Mouse (Mus musculus) CH12.LX (cell line): ENCODE data around the gene Myo5a. TPM values are rescaled to one million over a fixed set of nuclear protein-coding genes. Genes with fewer than 3 reads are reported as not detected.

Experiments
- DNase-seq: peaks from one replicate; pipeline ENCODE4 v3.0.0-alpha.2; 2013; ENCODE audit errors: extremely low read depth
- H3K27ac ChIP-seq: 2 replicates; pipeline ENCODE4 v1.5.1; 2012; ENCODE audit warnings: low read depth, mild to moderate bottlenecking, control low read depth, moderate library complexity; ENCODE audit not compliant: insufficient read depth
- H3K27me3 ChIP-seq: replicated peaks from 2 replicates; pipeline ENCODE3; 2012; ENCODE audit warnings: inconsistent platforms
- H3K36me3 ChIP-seq, 2 experiments: replicated peaks in 1 of 2; 2 replicates each; pipeline versions ENCODE3 to v1.6.1; 2012; ENCODE audit warnings: inconsistent platforms in 1 of 2, low read length in 1 of 2, mild to moderate bottlenecking in 1 of 2, mixed read lengths in 1 of 2, moderate library complexity in 1 of 2; ENCODE audit not compliant: control insufficient read depth in 1 of 2, insufficient read depth in 1 of 2
- H3K4me1 ChIP-seq, 2 experiments: 2 replicates each; pipeline ENCODE4 v1.6.1; 2012; ENCODE audit warnings: inconsistent platforms in 1 of 2, moderate library complexity in 1 of 2; ENCODE audit not compliant: insufficient read depth in 2 of 2, control insufficient read depth in 1 of 2
- H3K4me2 ChIP-seq: 2 replicates; pipeline ENCODE4 v1.6.1; 2012; ENCODE audit warnings: low read depth, mild to moderate bottlenecking, control low read depth; ENCODE audit not compliant: poor library complexity, insufficient read depth, severe bottlenecking
- H3K4me3 ChIP-seq, 3 experiments: fragments of 150-350 bp in 1 of 3; sonication (generic) in 1 of 3; replicated peaks in 1 of 3; 2 replicates each; pipeline versions ENCODE3 to v1.5.1; 2011 to 2012; ENCODE audit warnings: low read depth in 2 of 3, low read length in 2 of 3, mild to moderate bottlenecking in 2 of 3, moderate library complexity in 2 of 3, control low read depth in 1 of 3, improper control_type of control experiment in 1 of 3, inconsistent platforms in 1 of 3, mixed read lengths in 1 of 3; ENCODE audit not compliant: poor library complexity in 1 of 3
- H3K79me2 ChIP-seq: replicated peaks from 2 replicates; pipeline ENCODE4 v1.6.1; 2012; ENCODE audit warnings: mild to moderate bottlenecking, moderate library complexity; ENCODE audit not compliant: control insufficient read depth, poor library complexity, insufficient read depth, severe bottlenecking; ENCODE audit errors: extremely low read depth
- H3K9ac ChIP-seq: 2 replicates; pipeline ENCODE4 v1.6.1; 2012; ENCODE audit warnings: low read depth, mild to moderate bottlenecking, control low read depth, moderate library complexity; ENCODE audit not compliant: insufficient read depth
- H3K9me3 ChIP-seq: replicated peaks from 2 replicates; pipeline ENCODE3; 2012; ENCODE audit warnings: low read length, inconsistent platforms, mixed read lengths
- BHLHE40 ChIP-seq: IDR thresholded peaks from 2 replicates; pipeline ENCODE4 v1.6.1; 2011; ENCODE audit warnings: mild to moderate bottlenecking, low read depth, low read length, improper control_type of control experiment
- E2F4 ChIP-seq: IDR thresholded peaks from 2 replicates; pipeline ENCODE4 v1.6.1; 2011; ENCODE audit warnings: low read depth, low read length, improper control_type of control experiment; ENCODE audit not compliant: insufficient replicate concordance
- EP300 ChIP-seq: IDR thresholded peaks from 2 replicates; pipeline ENCODE4 v1.6.1; 2011; ENCODE audit warnings: low read length, improper control_type of control experiment
- ETS1 ChIP-seq: conservative IDR thresholded peaks from 2 replicates; pipeline ENCODE4 v1.6.1; 2012; ENCODE audit warnings: low read depth, mild to moderate bottlenecking, inconsistent platforms, low read length, improper control_type of control experiment, moderate library complexity
- GABPA ChIP-seq: IDR thresholded peaks from 2 replicates; pipeline ENCODE4 v1.6.1; 2012; ENCODE audit warnings: low read depth, low read length, improper control_type of control experiment, inconsistent platforms; ENCODE audit not compliant: insufficient replicate concordance
- JUND ChIP-seq: conservative IDR thresholded peaks from 2 replicates; pipeline ENCODE4 v1.6.1; 2011; ENCODE audit warnings: low read depth, low read length, improper control_type of control experiment
- MAX ChIP-seq: IDR thresholded peaks from 2 replicates; pipeline ENCODE4 v1.6.1; 2011; ENCODE audit warnings: low read length, improper control_type of control experiment
- MEF2A ChIP-seq: IDR thresholded peaks from 2 replicates; pipeline ENCODE4 v1.6.1; 2014; ENCODE audit warnings: low read depth, mild to moderate bottlenecking, inconsistent platforms, low read length, improper control_type of control experiment, borderline replicate concordance
- MYC ChIP-seq: IDR thresholded peaks from 2 replicates; pipeline ENCODE4 v1.6.1; 2011; ENCODE audit warnings: low read depth, mild to moderate bottlenecking, improper control_type of control experiment, low read length
- NELFE ChIP-seq: IDR thresholded peaks from 2 replicates; pipeline ENCODE4 v1.6.1; 2011; ENCODE audit warnings: low read depth, low read length, improper control_type of control experiment
- NRF1 ChIP-seq: IDR thresholded peaks from 2 replicates; pipeline ENCODE4 v1.6.1; 2014; ENCODE audit warnings: low read depth, mild to moderate bottlenecking, inconsistent platforms, low read length, improper control_type of control experiment, moderate library complexity
- PAX5 ChIP-seq: IDR thresholded peaks from 2 replicates; pipeline ENCODE4 v1.6.1; 2012; ENCODE audit warnings: low read length, inconsistent platforms, mixed read lengths
- POLR2A ChIP-seq: IDR thresholded peaks from 2 replicates; pipeline ENCODE4 v1.6.1; 2011; ENCODE audit warnings: low read depth, mild to moderate bottlenecking, improper control_type of control experiment, low read length
- POLR2AphosphoS2 ChIP-seq: IDR thresholded peaks from 2 replicates; pipeline ENCODE4 v1.6.1; 2011; ENCODE audit warnings: low read depth, low read length, improper control_type of control experiment
- RCOR1 ChIP-seq: conservative IDR thresholded peaks from 2 replicates; pipeline ENCODE4 v1.6.1; 2012; ENCODE audit warnings: low read depth, mild to moderate bottlenecking, inconsistent platforms, low read length, improper control_type of control experiment
- SIN3A ChIP-seq: IDR thresholded peaks from 2 replicates; pipeline ENCODE4 v1.6.1; 2012; ENCODE audit warnings: low read length, improper control_type of control experiment, inconsistent platforms
- TBP ChIP-seq: conservative IDR thresholded peaks from 2 replicates; pipeline ENCODE4 v1.6.1; 2011; ENCODE audit warnings: low read depth, low read length, improper control_type of control experiment
- UBTF ChIP-seq: IDR thresholded peaks from 2 replicates; pipeline ENCODE4 v1.6.1; 2012; ENCODE audit warnings: low read depth, mild to moderate bottlenecking, inconsistent platforms, low read length, improper control_type of control experiment, moderate library complexity
- USF1 ChIP-seq: IDR thresholded peaks from 2 replicates; pipeline ENCODE4 v1.6.1; 2014; ENCODE audit warnings: low read depth, mild to moderate bottlenecking, inconsistent platforms, low read length, improper control_type of control experiment
- USF2 ChIP-seq: conservative IDR thresholded peaks from 2 replicates; pipeline ENCODE4 v1.6.1; 2011; ENCODE audit warnings: low read depth, low read length, improper control_type of control experiment
- ZC3H11A ChIP-seq: IDR thresholded peaks from 2 replicates; pipeline ENCODE4 v1.6.1; 2012; ENCODE audit warnings: low read depth, mild to moderate bottlenecking, inconsistent platforms, low read length, improper control_type of control experiment
- dilution Hi-C: fragments of 300-500 bp; cut with MboI; formaldehyde crosslinking; loops from 2 replicates; pipeline ENCODE4 v1.14.3; 2020; ENCODE audit warnings: low sequenced_read_pairs; ENCODE audit not compliant: extremely low pct_unique_long_range_greater_than_20kb, extremely low pct_ligation_motif_present
- in situ Hi-C: fragments of 300-500 bp; cut with MboI; formaldehyde crosslinking; loops from 3 replicates; pipeline ENCODE4 v1.14.3; 2019; ENCODE audit warnings: low sequenced_read_pairs, low pct_ligation_motif_present, low pct_unique_long_range_greater_than_20kb, mixed read lengths
- polyA plus RNA-seq: library from polyadenylated mRNA; unstranded; fragments of >175 nt; gene quantifications from 2 replicates; pipeline ENCODE4 v1.2.1, GENCODE M21; 2012; ENCODE audit warnings: low read depth; ENCODE audit not compliant: insufficient read length
- total RNA-seq, 2 experiments: library from RNA; depleted of rRNA; stranded (reverse); fragments of 300-350 nt in 1 of 2; fragments of >200 nt in 1 of 2; gene quantifications; 2 replicates each; pipeline ENCODE4 v1.2.3; 2012 to 2014

Myo5a gene
- total and polyA plus RNA-seq, 3 experiments: 55.0 to 107 (median 66.6) TPM

GRCm38 (mm10) chr9:75071706-75072192 lies 934 bp downstream of the Myo5a start:
- DNase-seq: peak; percentile 66
- Histone ChIP-seq H3K36me3 (no peaks in the 10 kb centered on the region), H3K9me3 (no peaks in the 10 kb centered on the region), H3K27me3 (no peaks in the 10 kb centered on the region), H3K4me1 (peaks cover 8 to 50% of the 10 kb centered on the region in 2 experiments), H3K9ac (peak overlapping the region; percentile 81), H3K79me2 (peaks cover 44% of the 10 kb centered on the region), H3K4me2 (peak overlapping the region; percentile 80; the same call in 1 of the 2 replicates), H3K27ac (peak overlapping the region; percentile 87), H3K4me3 (peak overlapping the region; percentile 76 to 99 (median 80))
- TF ChIP-seq TBP (0 out of 2 replicates have a peak, but pooled peaks have one; percentile 21), JUND (no peak), ETS1 (no peak), SIN3A (peak; percentile 14; the same call in 1 of the 2 replicates), ZC3H11A (no peak), UBTF (0 out of 2 replicates have a peak, but pooled peaks have one; percentile 32)
- in situ Hi-C loops: no loop called here
- dilution Hi-C loops: no loop called here

- Histone ChIP-seq H3K79me2 (peaks cover 49% of the 10 kb centered on the region), H3K4me3 (peak overlapping the region; percentile 76 to 99 (median 80)), H3K9me3 (no peaks in the 10 kb centered on the region), H3K36me3 (no peaks in the 10 kb centered on the region), H3K27ac (no peak overlapping the region), H3K27me3 (no peaks in the 10 kb centered on the region), H3K9ac (peak overlapping the region; percentile 81), H3K4me1 (peaks cover 10 to 56% of the 10 kb centered on the region in 2 experiments), H3K4me2 (peak overlapping the region; percentile 80)
- TF ChIP-seq RCOR1 (no peak), NRF1 (no peak), MYC (peak; percentile 30; the same call in 1 of the 2 replicates), ZC3H11A (no peak), PAX5 (no peak), NELFE (no peak), MAX (peak; percentile 54; the same call in 1 of the 2 replicates), USF1 (peak; percentile 14; the same call in 1 of the 2 replicates), POLR2AphosphoS2 (no peak), E2F4 (no peak), EP300 (peak; percentile 24; the same call in 1 of the 2 replicates), POLR2A (no peak), BHLHE40 (peak; percentile 34; the same call in 1 of the 2 replicates), GABPA (no peak), USF2 (peak; percentile 41), MEF2A (no peak)
- in situ Hi-C loops: no loop called here
- no peak for DNase-seq
- dilution Hi-C loops: no loop called here
Measured at GRCm38 (mm10) chr9:75072361-75072760, 1.5 kb downstream of the Myo5a start.
